Mouse (Mus musculus) stomach, postnatal 0 days (tissue): ENCODE measurements around the gene Agrp. TPM values are rescaled to one million over a fixed set of nuclear protein-coding genes. Genes with fewer than 3 reads are reported as not detected.
A peak's percentile ranks its signal among the peaks of the same experiment; 100 is the strongest.

ENCODE experiments used
- ATAC-seq: fragments of 200-750 bp; cut with Nextera tagmentation; 2 replicates; pipeline ENCODE4 v1.8.0; 2017; ENCODE audit not compliant: low FRiP score, low TSS enrichment
- DNase-seq: peaks from one replicate; pipeline ENCODE4 v3.0.0-alpha.2; 2016; ENCODE audit warnings: low spot score
- H3K27ac ChIP-seq: fragments of 300-500 bp; sonication (generic); replicated peaks from 2 replicates; pipeline ENCODE4 v1.5.1; 2014; ENCODE audit warnings: mild to moderate bottlenecking, control low read depth
- H3K27me3 ChIP-seq: fragments of 300-500 bp; sonication (generic); 2 replicates; pipeline ENCODE4 v1.6.1; 2014; ENCODE audit warnings: low read length; ENCODE audit not compliant: control insufficient read depth, insufficient read depth
- H3K36me3 ChIP-seq: fragments of 300-500 bp; sonication (generic); 2 replicates; pipeline ENCODE4 v1.6.1; 2014; ENCODE audit warnings: low read length, mixed read lengths; ENCODE audit not compliant: control insufficient read depth, insufficient read depth
- H3K4me1 ChIP-seq: fragments of 300-500 bp; sonication (generic); replicated peaks from 2 replicates; pipeline ENCODE4 v1.6.1; 2014; ENCODE audit warnings: antibody characterized with exemption; ENCODE audit not compliant: control insufficient read depth, insufficient read depth
- H3K4me2 ChIP-seq: fragments of 300-500 bp; sonication (generic); replicated peaks from 2 replicates; pipeline ENCODE4 v1.6.1; 2014; ENCODE audit warnings: low read depth, mild to moderate bottlenecking, control low read depth, moderate library complexity
- H3K4me3 ChIP-seq: fragments of 300-500 bp; sonication (generic); 2 replicates; pipeline ENCODE4 v1.5.1; 2014; ENCODE audit warnings: low read depth, low read length, control low read depth
- H3K9ac ChIP-seq: fragments of 300-500 bp; sonication (generic); 2 replicates; pipeline ENCODE4 v1.6.1; 2014; ENCODE audit warnings: mild to moderate bottlenecking, low read length, control low read depth, mixed read lengths
- H3K9me3 ChIP-seq: fragments of 300-500 bp; sonication (generic); 2 replicates; pipeline ENCODE4 v1.6.1; 2016; ENCODE audit warnings: low read length; ENCODE audit not compliant: control insufficient read depth
- CTCF ChIP-seq: IDR thresholded peaks from 2 replicates; pipeline ENCODE4 v1.5.1; 2016; ENCODE audit warnings: antibody characterized with exemption, low read depth, mild to moderate bottlenecking, moderate library complexity
- EP300 ChIP-seq: optimal IDR thresholded peaks from 2 replicates; pipeline ENCODE3; 2016; ENCODE audit warnings: antibody characterized with exemption
- WGBS: fragments of 180-500 bp; shearing (Covaris S2); extraction: QIAGEN DNeasy Blood & Tissue Kit; methylation state at CpG from one replicate; pipeline ENCODE4 v1.1.7; 2014; 5-methylcytosine and 5-hydroxymethylcytosine counted together
- polyA plus RNA-seq: library from polyadenylated mRNA; unstranded; fragments of >200 nt; fragmentation: Nextera tagmentation; extraction: Ambion mirVana; gene quantifications from 2 replicates; pipeline ENCODE4 v1.2.1, GENCODE M21; 2015

The Agrp gene
- polyA plus RNA-seq, 1 experiment from 2014 or later, result 0.45 TPM

DNA sequence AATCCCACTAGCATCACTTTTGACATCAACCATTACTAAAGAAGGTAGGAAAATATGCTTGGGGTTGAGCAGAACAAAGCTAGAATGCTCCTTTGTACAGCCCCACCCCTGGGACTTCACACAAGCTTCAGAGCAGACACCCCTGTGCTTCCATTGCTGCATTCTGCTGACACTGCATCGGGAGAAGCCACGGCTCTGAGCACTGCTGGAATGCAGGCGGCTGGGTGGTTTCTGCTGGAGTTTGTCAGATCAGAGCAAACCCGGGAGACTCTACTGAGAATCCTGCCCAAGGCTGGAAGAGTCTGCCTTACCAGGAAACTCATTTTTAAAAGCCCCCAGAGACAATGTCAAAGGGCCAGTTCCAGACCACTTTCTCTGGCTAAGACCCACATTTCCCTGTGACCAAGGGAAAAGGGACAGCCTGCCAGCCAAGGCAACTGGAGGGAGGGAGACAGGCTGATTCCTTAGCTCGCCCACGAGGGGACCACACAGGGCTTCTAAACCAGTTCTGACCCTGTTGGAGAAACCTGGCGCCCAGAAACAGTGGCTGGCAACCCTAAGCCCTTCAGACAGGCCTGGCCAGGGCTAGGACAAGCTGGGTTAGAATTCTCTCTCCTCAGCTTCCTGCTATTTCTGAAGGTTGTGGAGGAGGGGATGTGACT lies 92.5 kb downstream of the Agrp start:
- H3K27me3 ChIP-seq, result no peaks in the 10 kb centered on the region
- TF ChIP-seq EP300, result no peak
- no peak for TF ChIP-seq CTCF
- no peak for DNase-seq
- no peaks in the 10 kb centered on the region for H3K36me3 ChIP-seq
- WGBS, result 42% methylated on average over 7 of the region's 7 CpGs
- H3K9me3 ChIP-seq, result no peaks in the 10 kb centered on the region
- H3K4me2 ChIP-seq, result no peak overlapping the region
- no peaks in the 10 kb centered on the region for H3K4me1 ChIP-seq
- no peak overlapping the region for H3K9ac ChIP-seq
- H3K27ac ChIP-seq, result peak overlapping the region; percentile 61; the same call in 1 of the 2 replicates
- no peak for ATAC-seq
- no peak overlapping the region for H3K4me3 ChIP-seq

DNA sequence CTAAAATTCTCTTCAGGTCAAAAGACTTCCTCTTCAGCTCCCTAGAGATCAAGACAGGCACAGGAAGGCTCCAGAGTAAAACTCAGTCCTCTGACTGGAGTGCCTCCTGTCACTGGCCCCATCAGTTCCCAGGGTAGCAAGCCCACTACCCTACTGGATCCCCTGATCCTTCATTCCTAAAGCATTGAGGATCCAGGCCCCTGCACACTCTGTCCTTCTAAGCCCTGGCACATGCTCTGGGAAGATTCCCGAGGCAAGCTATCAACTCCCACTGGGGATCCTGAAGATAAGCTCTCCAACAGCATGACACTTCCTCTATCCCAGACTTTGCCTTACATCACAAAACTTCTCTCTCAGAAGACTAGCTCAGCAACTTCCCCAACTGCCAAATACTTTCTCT lies 93.5 kb downstream of the Agrp start:
- Histone ChIP-seq H3K4me3 (no peak overlapping the region), H3K27ac (peak overlapping the region; percentile 49; the same call in 1 of the 2 replicates), H3K36me3 (peaks cover 4% of the 10 kb centered on the region; the same call in 1 of the 2 replicates), H3K27me3 (no peaks in the 10 kb centered on the region), H3K4me1 (no peaks in the 10 kb centered on the region), H3K9me3 (no peaks in the 10 kb centered on the region), H3K4me2 (no peak overlapping the region), H3K9ac (no peak overlapping the region)
- ATAC-seq (no peak), DNase-seq (no peak)
- TF ChIP-seq CTCF (no peak), EP300 (no peak)
- WGBS, result 21% methylated on average over 1 of the region's 1 CpGs

DNA sequence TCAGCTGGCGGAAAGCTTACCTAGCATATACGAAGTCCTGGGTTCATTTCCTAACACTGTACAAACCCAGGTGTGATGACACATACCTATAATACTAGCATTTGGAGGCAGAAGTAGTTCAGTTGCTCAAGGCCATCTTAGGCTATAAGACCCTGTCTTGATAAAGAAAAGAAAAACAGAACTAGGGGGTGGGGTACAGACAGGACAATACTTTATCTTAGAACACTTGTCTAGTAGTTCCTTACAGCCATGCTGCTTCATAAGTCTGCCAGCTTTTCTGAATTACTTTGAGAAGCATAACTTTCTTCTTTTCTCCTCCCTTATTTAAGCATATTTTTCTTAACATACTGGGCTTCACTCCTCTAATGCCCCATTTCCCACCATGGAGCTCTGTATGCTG lies 94.4 kb downstream of the Agrp start:
- no peaks in the 10 kb centered on the region for H3K9me3 ChIP-seq
- no peak overlapping the region for H3K9ac ChIP-seq
- WGBS, result 88% methylated on average over 2 of the region's 2 CpGs
- no peak overlapping the region for H3K4me3 ChIP-seq
- no peak for DNase-seq
- no peak overlapping the region for H3K4me2 ChIP-seq
- ATAC-seq, result no peak
- TF ChIP-seq CTCF (no peak), EP300 (no peak)
- peaks cover 7% of the 10 kb centered on the region; the same call in 1 of the 2 replicates for H3K36me3 ChIP-seq
- H3K4me1 ChIP-seq, result no peaks in the 10 kb centered on the region
- no peaks in the 10 kb centered on the region for H3K27me3 ChIP-seq
- H3K27ac ChIP-seq, result no peak overlapping the region

DNA sequence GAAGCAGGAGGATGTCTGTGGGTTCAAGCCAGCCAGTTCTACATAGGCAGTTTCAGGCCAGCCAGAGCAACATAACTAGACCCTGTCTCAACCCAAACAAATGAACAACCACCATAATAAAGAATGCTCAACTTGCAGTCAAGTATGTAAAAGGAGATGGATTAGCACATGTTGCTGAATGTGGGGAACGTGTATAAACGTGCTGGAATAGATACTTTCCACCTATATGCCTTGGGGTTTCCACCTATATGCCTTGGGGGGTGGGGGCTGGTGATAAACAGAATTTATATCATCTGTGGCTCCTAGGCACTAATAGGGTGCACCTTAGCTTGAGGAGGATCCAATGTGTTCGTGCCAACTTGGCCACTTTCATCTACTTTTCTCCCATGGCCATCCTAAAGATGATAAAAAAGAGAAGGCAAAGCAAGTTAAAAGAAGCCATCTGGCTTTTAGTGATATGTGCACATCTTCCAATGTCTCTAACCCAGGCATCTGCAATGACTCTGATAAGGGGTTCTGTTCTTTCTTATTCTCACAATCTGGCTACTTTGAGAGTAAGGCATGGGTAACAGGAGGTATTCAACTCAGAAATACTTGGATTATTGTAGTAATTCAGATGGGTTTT lies 95.0 kb downstream of the Agrp start:
- DNase-seq (no peak), ATAC-seq (no peak)
- Histone ChIP-seq H3K4me3 (no peak overlapping the region), H3K27me3 (no peaks in the 10 kb centered on the region), H3K9ac (no peak overlapping the region), H3K4me2 (no peak overlapping the region), H3K36me3 (peaks cover 9% of the 10 kb centered on the region), H3K27ac (no peak overlapping the region), H3K9me3 (no peaks in the 10 kb centered on the region), H3K4me1 (no peaks in the 10 kb centered on the region)
- WGBS, result 77% methylated on average over 3 of the region's 3 CpGs
- TF ChIP-seq CTCF, result no peak
- no peak for TF ChIP-seq EP300

DNA sequence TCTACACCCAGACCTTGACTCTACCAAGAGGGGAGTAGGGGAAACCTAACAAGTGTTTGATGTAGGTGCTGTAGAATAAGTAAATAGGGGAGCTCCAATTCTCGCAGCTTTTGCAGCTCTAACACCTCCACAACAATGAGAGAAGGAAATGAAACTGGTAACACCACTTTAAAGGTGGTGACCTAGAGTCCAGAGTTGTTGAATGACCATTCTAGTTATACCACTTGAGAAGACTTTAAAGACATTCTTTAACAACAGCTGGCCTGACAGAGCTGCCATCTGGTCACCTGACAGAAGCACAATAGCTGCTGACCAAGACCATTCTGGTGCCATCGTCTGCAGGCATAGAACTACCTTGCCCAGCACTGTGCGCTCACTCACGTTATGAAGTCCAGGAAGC lies 98.3 kb downstream of the Agrp start:
- no peaks in the 10 kb centered on the region for H3K4me1 ChIP-seq
- H3K36me3 ChIP-seq, result peaks cover 12% of the 10 kb centered on the region
- H3K27me3 ChIP-seq, result no peaks in the 10 kb centered on the region
- no peak overlapping the region for H3K27ac ChIP-seq
- no peak overlapping the region for H3K4me2 ChIP-seq
- 84% methylated on average over 4 of the region's 4 CpGs for WGBS
- H3K9ac ChIP-seq, result no peak overlapping the region
- H3K9me3 ChIP-seq, result no peaks in the 10 kb centered on the region
- ATAC-seq, result no peak
- no peak for DNase-seq
- H3K4me3 ChIP-seq, result no peak overlapping the region
- TF ChIP-seq CTCF, result no peak
- no peak for TF ChIP-seq EP300

DNA sequence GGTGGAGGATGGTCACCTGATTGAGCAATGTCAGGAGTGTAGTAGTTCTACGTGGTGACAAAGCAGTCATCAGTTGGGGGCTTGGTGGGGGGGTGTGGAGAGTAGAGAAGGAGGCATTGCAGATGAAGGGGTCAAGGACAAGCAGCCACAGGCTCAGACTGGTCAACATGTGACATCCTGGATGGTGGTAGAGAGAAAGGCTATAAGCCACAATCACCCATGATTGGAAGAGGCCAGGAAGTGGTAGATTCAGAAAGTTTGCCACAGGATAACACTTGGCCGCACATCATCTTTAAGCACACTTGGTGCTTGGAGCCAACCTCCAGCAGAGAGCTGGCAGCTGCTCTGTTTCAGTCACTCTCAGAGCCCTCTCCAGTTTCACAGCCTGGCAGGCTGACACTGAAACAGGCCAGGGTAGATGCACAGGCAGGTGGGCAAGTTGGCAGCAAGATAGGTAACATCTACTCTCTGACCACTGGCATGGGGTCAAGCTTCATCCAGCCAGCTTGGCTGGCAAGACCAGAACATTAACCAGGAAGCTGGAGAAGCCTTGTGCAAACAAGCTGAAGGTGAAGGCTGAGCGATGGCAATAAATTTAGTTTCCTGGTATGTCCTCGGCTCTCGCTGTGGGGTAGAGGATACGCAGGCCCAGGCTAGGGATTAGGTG lies 100.0 kb downstream of the Agrp start:
- H3K36me3 ChIP-seq, result peaks cover 12% of the 10 kb centered on the region
- TF ChIP-seq EP300, result no peak
- H3K9me3 ChIP-seq, result no peaks in the 10 kb centered on the region
- H3K4me1 ChIP-seq, result no peaks in the 10 kb centered on the region; the same call in none of the 2 replicates
- DNase-seq, result no peak
- WGBS, result 69% methylated on average over 6 of the region's 6 CpGs
- no peak overlapping the region for H3K9ac ChIP-seq
- H3K4me3 ChIP-seq, result no peak overlapping the region
- no peaks in the 10 kb centered on the region for H3K27me3 ChIP-seq
- H3K27ac ChIP-seq, result no peak overlapping the region
- H3K4me2 ChIP-seq, result no peak overlapping the region
- no peak for ATAC-seq
